Mouse (Mus musculus) urinary bladder, adult 2 months (tissue): Measurements from ENCODE around the gene Gm49337. TPM values are rescaled to one million over a fixed set of nuclear protein-coding genes. Genes with fewer than 3 reads are reported as not detected.

Experiments used
- DNase-seq: peaks from one replicate; pipeline ENCODE4 v3.0.0; 2022; ENCODE audit warnings: low spot score
- polyA plus RNA-seq: library from polyadenylated mRNA; depleted of rRNA; stranded (reverse); fragments of >200 nt; gene quantifications from 2 replicates; pipeline ENCODE4 v1.2.3, GENCODE M21; 2012; rRNA removed

The Gm49337 gene
- polyA plus RNA-seq, 1 experiment: not detected

DNA sequence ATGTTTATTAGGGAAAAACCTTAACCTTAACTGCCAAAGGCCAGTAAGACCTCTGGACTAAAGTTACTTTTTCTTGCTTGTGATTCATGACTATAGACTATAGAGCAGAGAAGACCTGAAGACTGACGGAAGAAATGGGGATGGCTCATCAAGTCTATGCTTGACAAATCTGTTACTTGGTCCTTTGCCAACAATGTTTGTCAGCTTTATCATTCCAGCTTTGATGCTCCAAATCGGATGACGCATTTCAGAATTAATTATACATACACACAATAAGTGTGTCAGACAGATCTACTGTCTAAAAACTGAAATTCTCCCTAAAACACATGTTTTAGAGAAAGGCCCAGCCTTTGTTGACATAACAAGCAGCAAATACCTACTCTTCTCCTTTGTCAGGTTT is 156.1 kb downstream of the Gm49337 start:
- DNase-seq: no peak

DNA sequence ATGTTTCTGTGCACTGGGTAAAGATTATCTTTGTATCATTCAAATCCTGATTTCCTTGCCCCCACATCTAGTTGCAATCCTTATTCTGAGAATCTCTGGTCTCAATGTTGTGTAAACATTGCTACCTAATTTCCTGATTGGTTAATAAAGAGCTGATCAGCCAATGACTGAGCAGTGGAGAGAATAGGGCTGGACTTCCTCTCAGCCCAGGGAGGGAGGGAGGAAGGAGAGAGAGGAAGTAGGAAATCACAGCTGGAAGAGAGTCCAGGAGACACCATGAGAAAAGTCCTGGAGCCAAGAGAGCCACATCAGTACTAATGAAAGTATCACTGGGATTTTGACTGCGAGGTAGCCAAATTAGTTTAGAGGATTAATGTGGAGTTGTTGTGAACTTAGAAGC is 163.1 kb downstream of the Gm49337 start:
- DNase-seq: no peak

DNA sequence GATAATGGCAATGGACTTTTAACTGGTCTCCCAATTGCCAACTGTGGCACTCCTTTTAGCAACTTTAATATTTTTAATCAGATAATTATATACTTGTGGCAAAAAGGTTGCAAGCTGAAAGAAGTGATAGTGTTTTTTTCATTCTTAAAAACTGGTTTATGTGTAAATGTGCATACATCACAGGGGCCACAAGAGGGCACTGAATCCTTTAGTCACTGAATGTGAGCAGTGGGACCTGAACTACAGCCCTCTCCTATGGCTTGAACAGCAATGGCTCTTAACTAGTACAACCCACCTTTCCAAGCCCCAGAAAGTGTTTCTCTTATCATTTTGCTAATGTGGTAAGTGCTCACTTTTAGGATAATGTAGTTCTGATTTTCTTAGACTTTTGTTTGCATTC is 168.9 kb downstream of the Gm49337 start:
- no peak for DNase-seq

Other genes with a start within 250 kb of the Gm49337 start
- gene Dmbx1, start 233.5 kb upstream of the Gm49337 start, polyA plus RNA-seq: not detected in 2 replicates
- 11.9 and 14.2 TPM in 2 replicates for gene Faah, start 155.5 kb upstream of the Gm49337 start, polyA plus RNA-seq
- 10.3 and 11.1 TPM in 2 replicates for gene Nsun4, start 119.5 kb upstream of the Gm49337 start, polyA plus RNA-seq
- 669 and 757 TPM in 2 replicates for gene Uqcrh, start 98.3 kb upstream of the Gm49337 start, polyA plus RNA-seq
- gene Lrrc41, start 98.1 kb upstream of the Gm49337 start, polyA plus RNA-seq: 25.8 and 26.4 TPM in 2 replicates
- gene Rad54l, start 49.7 kb upstream of the Gm49337 start, polyA plus RNA-seq: 1.1 and 1.3 TPM in 2 replicates
- 62.6 and 72.7 TPM in 2 replicates for gene Pomgnt1, start 49.5 kb upstream of the Gm49337 start, polyA plus RNA-seq
- gene Lurap1, start 22.0 kb upstream of the Gm49337 start, polyA plus RNA-seq: 3.9 and 4.5 TPM in 2 replicates
- gene Tspan1, start 5.8 kb upstream of the Gm49337 start, polyA plus RNA-seq: 0.62 and 0.83 TPM in 2 replicates
- not detected in 2 replicates for gene 1700042G07Rik, start within 50 bp of the Gm49337 start, polyA plus RNA-seq
- gene Pik3r3, start 48.2 kb downstream of the Gm49337 start, polyA plus RNA-seq: 17.8 and 18.0 TPM in 2 replicates